In the genomic region with DNA sequence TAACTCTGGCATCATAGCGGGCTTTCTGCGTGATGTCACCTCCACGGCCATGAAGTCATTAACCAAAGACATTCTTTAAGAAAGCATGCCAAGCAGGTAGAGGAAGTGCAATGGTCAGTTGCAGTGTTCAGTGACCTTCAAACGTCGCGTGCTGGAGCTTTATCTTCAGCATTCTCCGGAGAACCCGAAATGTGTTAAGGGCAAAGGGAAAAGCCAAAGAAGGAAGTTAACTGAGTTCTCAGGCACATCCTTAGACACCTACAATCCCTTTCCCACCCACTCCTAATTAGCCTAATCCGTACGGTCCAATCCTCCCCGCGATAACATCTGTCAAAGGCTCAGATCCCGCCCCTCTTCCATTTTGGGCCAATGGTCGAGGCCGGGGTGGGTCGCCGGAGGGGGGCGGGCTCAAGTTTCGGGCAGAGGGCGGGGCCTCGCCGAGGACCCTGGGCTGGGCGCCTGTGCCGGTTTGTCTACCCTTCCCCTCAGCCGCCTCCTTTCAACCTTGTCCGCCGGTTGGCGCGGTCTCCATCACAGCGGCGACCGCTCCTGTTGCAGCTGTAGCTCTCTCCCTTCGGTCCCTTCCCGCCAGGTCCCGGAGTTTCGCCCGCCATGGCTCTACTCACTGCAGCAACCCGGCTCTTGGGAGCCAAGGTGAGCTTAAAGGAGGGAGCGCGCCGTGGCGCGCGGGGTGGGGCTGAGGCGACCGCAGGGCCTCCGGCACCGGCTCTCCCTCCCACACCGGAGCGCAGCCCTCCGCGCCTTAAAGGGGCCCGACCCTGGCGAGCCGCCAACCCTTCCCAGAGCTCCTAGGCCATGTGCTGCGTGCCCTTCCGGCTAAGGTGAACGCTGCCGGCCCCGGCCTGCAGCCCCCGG, we compare ENCODE assay signal across 8 mouse cellular contexts. TPM values are rescaled to one million over a fixed set of nuclear protein-coding genes. Genes with fewer than 3 reads are reported as not detected.
DNase-seq lines count a peak whose midpoint lies in the region; ATAC-seq and TF ChIP-seq lines count a peak whose summit lies in the region.

A gene (plus strand): TSS at position 429 of the 876 bp plus-strand sequence.

- TF ChIP-seq CTCF in MEL (IDR thresholded peaks at IDR 0.05 in 2 of 3, conservative IDR thresholded peaks at IDR 0.05 in 1 of 3; ENCODE audit: control insufficient read depth in 1 of 3, insufficient read depth in 1 of 3, low read depth in 2 of 3, low read length in 3 of 3, poor library complexity in 1 of 3, severe bottlenecking in 1 of 3) = no peak
- no peak for TF ChIP-seq CTCF in cerebellum, adult 2 months (IDR thresholded peaks at IDR 0.05; ENCODE audit: borderline replicate concordance, insufficient read depth, low read depth, low read length)
- TF ChIP-seq CTCF in forebrain, postnatal 0 days (IDR thresholded peaks at IDR 0.05; ENCODE audit: low read depth) = no peak

- peaks cover 45% of the 10 kb centered on the region for H3K79me2 ChIP-seq in MEL (ENCODE audit: control insufficient read depth, insufficient read depth, low read length, poor library complexity)

- peak; percentile 99 for DNase-seq in MEL (ENCODE audit: low read depth, low spot score)
- peak; percentile 96 to 98 for DNase-seq in cerebellum, adult 2 months
- DNase-seq in forebrain, postnatal 0 days = peak; percentile 97
- DNase-seq in heart, postnatal 4 days = peak; percentile 98
- DNase-seq in layer of hippocampus, adult 8-10 months (ENCODE audit: low spot score in 2 of 2) = peak; percentile 94 to 95
- peak; percentile 93 for DNase-seq in ovary, adult 18-20 months (ENCODE audit: low spot score)
- DNase-seq in thymus, postnatal 0 days (ENCODE audit: low spot score) = peak; percentile 97

- H3K27ac ChIP-seq in MEL (ENCODE audit: control insufficient read depth, low read depth, low read length) = peak within 1 kb of the TSS; percentile 98
- peak within 1 kb of the TSS; percentile 82 for H3K27ac ChIP-seq in cerebellum, adult 2 months (ENCODE audit: insufficient read depth, low read length)
- H3K27ac ChIP-seq in forebrain, postnatal 0 days (ENCODE audit: low read depth, low read length) = peak within 1 kb of the TSS; percentile 90
- H3K27ac ChIP-seq in lung, embryonic 15.5 days = peak within 1 kb of the TSS; percentile 88

- no peak for TF ChIP-seq RAD21 in MEL (IDR thresholded peaks at IDR 0.05; ENCODE audit: low read depth, low read length)

- TF ChIP-seq EP300 in MEL (IDR thresholded peaks at IDR 0.05; ENCODE audit: low read depth in 1 of 2, low read length in 2 of 2) = 0 out of 4 replicates have a peak, but pooled peaks of 1 of the 2 experiments have one; percentile 12

- H3K4me1 ChIP-seq in MEL (ENCODE audit: control insufficient read depth in 1 of 2, insufficient read depth in 2 of 2, low read length in 2 of 2) = peaks cover 23 to 40% of the 10 kb centered on the region in 2 experiments
- peaks cover 3% of the 10 kb centered on the region; the same call in 1 of the 2 replicates for H3K4me1 ChIP-seq in cerebellum, adult 2 months (ENCODE audit: control insufficient read depth, insufficient read depth, low read length)
- H3K4me1 ChIP-seq in forebrain, postnatal 0 days (ENCODE audit: insufficient read depth) = peaks cover 13% of the 10 kb centered on the region
- peaks cover 15% of the 10 kb centered on the region for H3K4me1 ChIP-seq in lung, embryonic 15.5 days

- H3K4me2 ChIP-seq in forebrain, postnatal 0 days (ENCODE audit: low read depth) = peak within 1 kb of the TSS; percentile 65
- peak within 1 kb of the TSS; percentile 70 for H3K4me2 ChIP-seq in lung, embryonic 15.5 days

- TF ChIP-seq POLR2A in MEL (IDR thresholded peaks at IDR 0.05; ENCODE audit: control insufficient read depth in 1 of 2, insufficient read depth in 1 of 2, low read depth in 1 of 2, low read length in 2 of 2, poor library complexity in 1 of 2) = peak; percentile 62 to 81; a peak in 3 of 4 replicates
- peak; percentile 70 for TF ChIP-seq POLR2A in cerebellum, adult 2 months (IDR thresholded peaks at IDR 0.05; ENCODE audit: borderline replicate concordance, insufficient read depth, low read length)

- peaks cover 6 to 61% of the 10 kb centered on the region in 2 experiments for H3K36me3 ChIP-seq in MEL (ENCODE audit: control insufficient read depth in 1 of 2, insufficient read depth in 2 of 2, low read length in 2 of 2)
- no peaks in the 10 kb centered on the region for H3K36me3 ChIP-seq in forebrain, postnatal 0 days (ENCODE audit: insufficient read depth)
- no peaks in the 10 kb centered on the region for H3K36me3 ChIP-seq in lung, embryonic 15.5 days

- ATAC-seq in forebrain, postnatal 0 days = peak; percentile 99
- ATAC-seq in lung, embryonic 15.5 days (ENCODE audit: borderline replicate concordance, extremely low read depth, low FRiP score, low TSS enrichment) = peak; percentile 98

- H3K9me3 ChIP-seq in MEL (replicated peaks; ENCODE audit: insufficient read depth, low read length) = no peaks in the 10 kb centered on the region
- H3K9me3 ChIP-seq in forebrain, postnatal 0 days (ENCODE audit: low read length) = no peaks in the 10 kb centered on the region
- H3K9me3 ChIP-seq in lung, embryonic 15.5 days = no peaks in the 10 kb centered on the region

- WGBS in cerebellum, adult 2 months = under 1% methylated on average over 61 of the region's 61 CpGs
- 3% methylated on average over 61 of the region's 61 CpGs for WGBS in forebrain, postnatal 0 days
- under 1% methylated on average over 52 of the region's 61 CpGs for WGBS in lung, embryonic 15.5 days

- H3K9ac ChIP-seq in MEL (ENCODE audit: control insufficient read depth, low read depth, low read length, poor library complexity, severe bottlenecking) = peak within 1 kb of the TSS; percentile 89
- peak within 1 kb of the TSS; percentile 77 for H3K9ac ChIP-seq in forebrain, postnatal 0 days
- peak within 1 kb of the TSS; percentile 76 for H3K9ac ChIP-seq in lung, embryonic 15.5 days

- H3K27me3 ChIP-seq in MEL (ENCODE audit: control insufficient read depth in 1 of 2, insufficient read depth in 2 of 2, low read length in 2 of 2) = no peaks in the 10 kb centered on the region
- no peaks in the 10 kb centered on the region for H3K27me3 ChIP-seq in cerebellum, adult 2 months (ENCODE audit: control insufficient read depth, insufficient read depth, low read length)
- H3K27me3 ChIP-seq in forebrain, postnatal 0 days (ENCODE audit: insufficient read depth, low read length) = no peaks in the 10 kb centered on the region
- no peaks in the 10 kb centered on the region for H3K27me3 ChIP-seq in lung, embryonic 15.5 days

- peak within 1 kb of the TSS; percentile 85 to 90 for H3K4me3 ChIP-seq in MEL (ENCODE audit: control insufficient read depth in 1 of 2, insufficient read depth in 1 of 2, low read depth in 2 of 2, low read length in 2 of 2)
- peak within 1 kb of the TSS; percentile 92 for H3K4me3 ChIP-seq in cerebellum, adult 2 months (replicated peaks; ENCODE audit: insufficient read depth, low read depth, low read length)
- peak within 1 kb of the TSS; percentile 74 for H3K4me3 ChIP-seq in forebrain, postnatal 0 days (ENCODE audit: low read depth, low read length)
- peak within 1 kb of the TSS; percentile 79 for H3K4me3 ChIP-seq in lung, embryonic 15.5 days

TF ChIP-seq in MEL, 35 proteins besides CTCF, POLR2A, EP300 and RAD21 (continues in another document):
- TF ChIP-seq ZKSCAN1 (IDR thresholded peaks at IDR 0.05; ENCODE audit: low read depth, low read length) (no peak), ZMIZ1 (IDR thresholded peaks at IDR 0.05; ENCODE audit: low read depth, low read length) (peak; percentile 66; the same call in 1 of the 2 replicates), NELFE (IDR thresholded peaks at IDR 0.05; ENCODE audit: low read depth, low read length) (peak; percentile 89), ETS1 (IDR thresholded peaks at IDR 0.05; ENCODE audit: low read depth, low read length) (peak; percentile 59), HCFC1 (IDR thresholded peaks at IDR 0.05; ENCODE audit: low read depth, low read length) (peak; percentile 82), MAFK (IDR thresholded peaks at IDR 0.05; ENCODE audit: borderline replicate concordance, low read depth, low read length) (no peak), GATA1 (IDR thresholded peaks at IDR 0.05; ENCODE audit: low read depth, low read length) (peak; percentile 74), POLR2AphosphoS5 (IDR thresholded peaks at IDR 0.05; ENCODE audit: borderline replicate concordance, low read depth, low read length) (no peak), MAZ (IDR thresholded peaks at IDR 0.05; ENCODE audit: low read depth, low read length) (peak; percentile 63; the same call in 1 of the 2 replicates), TAL1 (IDR thresholded peaks at IDR 0.05; ENCODE audit: low read length) (no peak), CHD2 (IDR thresholded peaks at IDR 0.05; ENCODE audit: low read length) (no peak), BHLHE40 (IDR thresholded peaks at IDR 0.05; ENCODE audit: borderline replicate concordance, low read depth, low read length) (peak; percentile 71; the same call in 1 of the 2 replicates), TCF12 (IDR thresholded peaks at IDR 0.05; ENCODE audit: low read depth, low read length) (peak; percentile 15; the same call in 1 of the 2 replicates), SMC3 (IDR thresholded peaks at IDR 0.05; ENCODE audit: low read depth, low read length) (no peak), MXI1 (IDR thresholded peaks at IDR 0.05; ENCODE audit: low read depth, low read length) (peak; percentile 62), MYC (IDR thresholded peaks at IDR 0.05; ENCODE audit: low read depth, low read length) (peak; percentile 91), UBTF (IDR thresholded peaks at IDR 0.05; ENCODE audit: borderline replicate concordance, insufficient read depth, low read depth, low read length) (no peak), SIN3A (IDR thresholded peaks at IDR 0.05; ENCODE audit: low read length) (peak; percentile 79), NRF1 (IDR thresholded peaks at IDR 0.05; ENCODE audit: insufficient read depth, low read depth, low read length, poor library complexity, severe bottlenecking) (0 out of 2 replicates have a peak, but pooled peaks have one; percentile 6), CHD1 (IDR thresholded peaks at IDR 0.05; ENCODE audit: low read depth, low read length) (no peak), ELF1 (IDR thresholded peaks at IDR 0.05; ENCODE audit: low read depth, low read length) (no peak; the same call in 1 of the 2 replicates)

RNA-seq across cellular contexts. Expression of the gene that starts here (rescaled TPM):
- 161 and 187 TPM in 2 replicates for total RNA-seq in MEL (2012; rRNA removed)
- 100 to 1,000 TPM; 133 to 256 TPM for polyA plus RNA-seq in MEL (2012; ENCODE audit: insufficient read depth in 1 of 2, insufficient read length in 2 of 2, low read depth in 1 of 2, low replicate concordance in 2 of 2, missing spikeins in 1 of 2)
- 251 and 252 TPM in 2 replicates for polyA plus RNA-seq in cerebellum, adult 2 months (2012; rRNA removed)
- total RNA-seq in forebrain, postnatal 0 days (2014; rRNA removed) = 205 and 250 TPM in 2 replicates
- 203 and 255 TPM in 2 replicates for polyA plus RNA-seq in forebrain, postnatal 0 days (2015; fragmentation: Nextera tagmentation; extraction: Ambion mirVana)
- 100 to 1,000 TPM; 819 to 825 TPM for total RNA-seq in heart, postnatal 4 days (2021)
- total RNA-seq in layer of hippocampus, adult 8-10 months (2022) = 100 to 1,000 TPM; 221 to 231 (median 224) TPM
- polyA plus RNA-seq in lung, embryonic 15.5 days (2015; fragmentation: Nextera tagmentation; extraction: Ambion mirVana) = 183 and 185 TPM in 2 replicates
- polyA plus RNA-seq in thymus, postnatal 0 days (2015; fragmentation: Nextera tagmentation; extraction: Ambion mirVana) = 154 and 157 TPM in 2 replicates

Comparison
In these comparisons a context has a peak if more than half of its experiments do, and no peak if none do; other contexts are left out.
1. Peak in every context shown above with its lines: DNase-seq, ATAC-seq, H3K4me3 ChIP-seq and H3K27ac ChIP-seq.